Mouse (Mus musculus) hindbrain, embryonic 14.5 days (tissue): Measurements from ENCODE around the gene Lbhd1. TPM values are rescaled to one million over a fixed set of nuclear protein-coding genes. Genes with fewer than 3 reads are reported as not detected.

Experiments used
- ATAC-seq: fragments of 200-750 bp; cut with Nextera tagmentation; 2 replicates; pipeline ENCODE4 v1.8.0; 2017; ENCODE audit warnings: moderate number of reproducible peaks, mild to moderate bottlenecking, moderate TSS enrichment, moderate library complexity; ENCODE audit not compliant: low FRiP score
- DNase-seq: peaks from one replicate; pipeline ENCODE4 v3.0.0-alpha.2; 2015; ENCODE audit warnings: low spot score
- H3K27ac ChIP-seq: fragments of 300-500 bp; sonication (generic); 2 replicates; pipeline ENCODE4 v1.5.1; 2014; ENCODE audit warnings: mild to moderate bottlenecking, moderate library complexity
- H3K27me3 ChIP-seq: fragments of 300-500 bp; sonication (generic); 2 replicates; pipeline ENCODE4 v1.6.1; 2014; ENCODE audit warnings: mild to moderate bottlenecking, low read length, mixed read lengths; ENCODE audit not compliant: control insufficient read depth, insufficient read depth
- H3K36me3 ChIP-seq: fragments of 300-500 bp; sonication (generic); replicated peaks from 2 replicates; pipeline ENCODE4 v1.6.1; 2014; ENCODE audit not compliant: control insufficient read depth, insufficient read depth
- H3K4me1 ChIP-seq: fragments of 300-500 bp; sonication (generic); replicated peaks from 2 replicates; pipeline ENCODE4 v1.6.1; 2014; ENCODE audit warnings: antibody characterized with exemption, low read length, mixed read lengths; ENCODE audit not compliant: control insufficient read depth, insufficient read depth
- H3K4me2 ChIP-seq: fragments of 300-500 bp; sonication (generic); replicated peaks from 2 replicates; pipeline ENCODE4 v1.6.1; 2014; ENCODE audit warnings: mild to moderate bottlenecking, moderate library complexity
- H3K4me3 ChIP-seq: fragments of 300-500 bp; sonication (generic); replicated peaks from 2 replicates; pipeline ENCODE4 v1.5.1; 2014; ENCODE audit warnings: mild to moderate bottlenecking, low read length
- H3K9ac ChIP-seq: fragments of 300-500 bp; sonication (generic); 2 replicates; pipeline ENCODE4 v1.6.1; 2014
- H3K9me3 ChIP-seq: fragments of 300-500 bp; sonication (generic); 2 replicates; pipeline ENCODE4 v1.6.1; 2016; ENCODE audit warnings: low read length; ENCODE audit not compliant: control insufficient read depth
- WGBS: fragments of 180-500 bp; shearing (Covaris S2); extraction: QIAGEN DNeasy Blood & Tissue Kit; methylation state at CpG from one replicate; pipeline ENCODE4 v1.1.7; 2014; 5-methylcytosine and 5-hydroxymethylcytosine counted together
- microRNA-seq: library from miRNA; unstranded; fragments of <30 nt; microRNA quantifications from one replicate; pipeline ENCODE4, GENCODE M21; 2016
- polyA plus RNA-seq: library from polyadenylated mRNA; unstranded; fragments of >200 nt; fragmentation: Nextera tagmentation; extraction: Ambion mirVana; gene quantifications from 2 replicates; pipeline ENCODE4 v1.2.1, GENCODE M21; 2014

Gene Lbhd1
- polyA plus RNA-seq, 1 experiment from 2014 or later: 39.9 TPM

DNA sequence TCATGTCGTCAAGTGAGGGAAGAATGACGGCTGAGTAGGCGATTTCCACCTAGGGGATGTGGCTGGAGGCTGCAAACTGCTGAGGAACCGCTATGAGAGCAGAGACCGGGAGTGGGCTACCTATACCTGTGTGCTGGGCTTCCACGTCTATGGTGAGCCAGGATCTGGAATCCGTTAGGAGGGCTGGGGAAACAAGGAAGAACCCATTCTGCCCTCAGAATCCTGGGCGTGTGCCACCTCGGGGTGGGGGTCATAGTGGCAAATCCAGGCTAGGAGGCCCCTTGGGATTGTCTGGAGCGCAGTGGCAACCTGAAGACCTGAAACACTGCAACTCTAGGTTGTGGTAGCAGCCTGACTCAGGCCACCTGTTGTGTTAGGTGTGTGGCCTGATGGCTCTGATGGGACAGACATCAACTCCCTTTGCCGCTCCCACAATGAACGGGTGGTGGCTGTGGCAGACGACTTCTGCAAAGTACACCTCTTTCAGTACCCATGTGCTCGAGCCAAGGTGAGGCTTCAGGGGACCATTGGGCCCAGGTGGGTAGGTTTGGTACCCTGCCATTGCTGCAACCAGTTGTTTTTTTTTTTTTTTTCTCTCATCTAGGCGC, 57.1 kb downstream of the Lbhd1 start:
- DNase-seq: no peak
- Histone ChIP-seq H3K27me3 (no peaks in the 10 kb centered on the region), H3K4me2 (peak overlapping the region; percentile 74), H3K4me3 (peak overlapping the region; percentile 93; the same call in 1 of the 2 replicates), H3K9ac (peak overlapping the region; percentile 49), H3K9me3 (no peaks in the 10 kb centered on the region), H3K4me1 (peaks cover 30% of the 10 kb centered on the region), H3K27ac (no peak overlapping the region), H3K36me3 (peaks cover 41% of the 10 kb centered on the region)
- no peak for ATAC-seq
- WGBS: 80% methylated on average over 15 of the region's 15 CpGs

DNA sequence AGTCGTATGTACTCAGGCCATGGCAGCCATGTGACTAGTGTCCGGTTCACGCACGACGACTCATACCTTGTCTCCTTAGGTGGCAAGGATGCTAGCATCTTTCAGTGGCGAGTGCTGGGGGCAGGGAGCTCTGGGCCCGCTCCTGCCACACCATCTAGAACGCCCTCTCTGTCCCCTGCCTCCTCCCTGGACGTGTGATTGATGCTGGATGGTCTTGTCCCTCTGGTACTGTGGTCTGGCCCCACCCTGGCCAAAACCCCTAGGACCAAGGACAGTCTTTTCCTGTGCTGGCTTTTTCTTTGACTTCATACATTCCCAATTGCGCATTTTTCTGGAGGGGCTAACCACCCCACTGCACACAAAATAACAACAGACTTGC, 57.6 kb downstream of the Lbhd1 start:
- Histone ChIP-seq H3K27ac (peak overlapping the region; percentile 70), H3K9me3 (no peaks in the 10 kb centered on the region), H3K27me3 (no peaks in the 10 kb centered on the region), H3K4me3 (peak overlapping the region; percentile 93), H3K4me1 (peaks cover 30% of the 10 kb centered on the region), H3K4me2 (peak overlapping the region; percentile 74), H3K9ac (peak overlapping the region; percentile 49), H3K36me3 (peaks cover 46% of the 10 kb centered on the region)
- 28% methylated on average over 10 of the region's 10 CpGs for WGBS
- ATAC-seq (peak; percentile 31), DNase-seq (no peak)

DNA sequence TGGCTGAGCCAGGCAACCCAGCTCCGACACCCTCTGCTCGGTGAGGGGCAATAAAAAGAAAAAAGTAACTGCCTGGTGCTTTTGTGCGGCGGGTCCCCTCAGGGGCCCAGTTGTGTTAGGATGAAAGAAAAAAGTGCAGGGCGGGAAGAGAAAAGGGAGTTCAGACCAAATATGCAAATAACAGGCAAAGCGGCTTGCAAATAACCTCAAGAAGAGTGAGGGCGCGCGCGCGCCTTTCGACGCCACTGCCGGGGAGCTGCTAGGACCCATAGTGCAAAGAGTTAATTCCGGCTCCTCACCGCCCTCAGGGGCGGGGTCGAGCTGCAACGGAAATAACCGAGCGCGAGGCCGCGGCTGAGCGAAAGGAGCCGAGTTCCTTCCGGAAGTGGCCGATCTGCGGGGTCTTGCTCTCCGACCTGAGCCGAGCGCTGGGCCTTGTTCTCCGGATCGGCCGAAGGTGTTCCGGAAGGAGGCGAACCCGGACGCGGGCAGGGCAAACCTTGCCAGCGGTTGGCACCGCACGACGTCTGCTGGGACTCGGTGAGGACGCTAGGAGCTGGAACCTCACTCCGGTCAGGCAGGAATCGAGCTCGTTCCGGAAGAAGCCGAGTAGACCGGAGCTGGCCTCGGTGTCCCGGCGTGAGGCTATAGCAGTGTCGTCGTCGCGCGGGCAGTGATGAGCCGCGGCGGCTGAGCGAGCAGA, 58.1 kb downstream of the Lbhd1 start, which contains the start of gene Mta2:
Gene Mta2, plus strand, starts transcription at position 361 of the 703 bp plus-strand sequence.
- under 1% methylated on average over 64 of the region's 64 CpGs for WGBS
- Histone ChIP-seq H3K4me2 (peak within 1 kb of the TSS; percentile 74), H3K9me3 (no peaks in the 10 kb centered on the region), H3K4me3 (peak within 1 kb of the TSS; percentile 93), H3K36me3 (peaks cover 48% of the 10 kb centered on the region), H3K9ac (peak within 1 kb of the TSS; percentile 96), H3K4me1 (peaks cover 30% of the 10 kb centered on the region), H3K27me3 (no peaks in the 10 kb centered on the region), H3K27ac (peak within 1 kb of the TSS; percentile 95)
- DNase-seq: peak; percentile 98
- ATAC-seq: peak; percentile 96

Small RNA genes within 50 kb of the gene (microRNA-seq; reads per million reads assigned to microRNA genes)
- not detected for gene Mir5136

Other genes with a start within 250 kb of the Lbhd1 start
- gene Chrm1, start 219.9 kb upstream of the Lbhd1 start, polyA plus RNA-seq: 0.30 and 0.35 TPM in 2 replicates
- gene Slc3a2, start 160.4 kb upstream of the Lbhd1 start, polyA plus RNA-seq: 161 and 174 TPM in 2 replicates
- 80.7 and 80.8 TPM in 2 replicates for gene Wdr74, start 147.9 kb upstream of the Lbhd1 start, polyA plus RNA-seq
- gene 1700092M07Rik, start 143.0 kb upstream of the Lbhd1 start, polyA plus RNA-seq: 0.84 and 0.90 TPM in 2 replicates
- gene Stx5a, start 142.3 kb upstream of the Lbhd1 start, polyA plus RNA-seq: 102 and 103 TPM in 2 replicates
- 120 and 125 TPM in 2 replicates for gene Nxf1, start 126.7 kb upstream of the Lbhd1 start, polyA plus RNA-seq
- 209 and 273 TPM in 2 replicates for gene Tmem223, start 112.7 kb upstream of the Lbhd1 start, polyA plus RNA-seq
- 29.3 and 37.5 TPM in 2 replicates for gene Tmem179b, start 109.3 kb upstream of the Lbhd1 start, polyA plus RNA-seq
- gene Taf6l, start 97.3 kb upstream of the Lbhd1 start, polyA plus RNA-seq: 18.7 TPM in 2 replicates
- gene Polr2g, start 85.2 kb upstream of the Lbhd1 start, polyA plus RNA-seq: 134 and 145 TPM in 2 replicates
- 6.8 and 7.1 TPM in 2 replicates for gene Zbtb3, start 81.2 kb upstream of the Lbhd1 start, polyA plus RNA-seq
- gene Ttc9c, start 64.4 kb upstream of the Lbhd1 start, polyA plus RNA-seq: 46.9 and 56.1 TPM in 2 replicates
- 8.0 and 8.4 TPM in 2 replicates for gene Hnrnpul2, start 63.7 kb upstream of the Lbhd1 start, polyA plus RNA-seq
- not detected in 2 replicates for gene AC129217.1, start 54.0 kb upstream of the Lbhd1 start, polyA plus RNA-seq
- 79.9 and 89.2 TPM in 2 replicates for gene Bscl2, start 46.3 kb upstream of the Lbhd1 start, polyA plus RNA-seq
- gene Gng3, start 44.5 kb upstream of the Lbhd1 start, polyA plus RNA-seq: 508 and 520 TPM in 2 replicates
- gene Lrrn4cl, start 33.0 kb upstream of the Lbhd1 start, polyA plus RNA-seq: 0.82 and 1.1 TPM in 2 replicates
- 129 and 131 TPM in 2 replicates for gene Ubxn1, start 12.2 kb upstream of the Lbhd1 start, polyA plus RNA-seq
- 49.1 and 60.6 TPM in 2 replicates for gene Uqcc3, start 2.8 kb upstream of the Lbhd1 start, polyA plus RNA-seq
- gene Gm49403, start 198 bp downstream of the Lbhd1 start, polyA plus RNA-seq: not detected in 2 replicates
- 42.7 and 49.2 TPM in 2 replicates for gene 1810009A15Rik, start 5.1 kb downstream of the Lbhd1 start, polyA plus RNA-seq
- 2.5 TPM in 1 of 2 replicates, not detected in the other for gene Gm49416, start 5.2 kb downstream of the Lbhd1 start, polyA plus RNA-seq
- 26.4 and 28.5 TPM in 2 replicates for gene Ints5, start 9.3 kb downstream of the Lbhd1 start, polyA plus RNA-seq
- 76.8 and 84.1 TPM in 2 replicates for gene Ganab, start 14.3 kb downstream of the Lbhd1 start, polyA plus RNA-seq
- gene B3gat3, start 36.6 kb downstream of the Lbhd1 start, polyA plus RNA-seq: 81.6 and 83.9 TPM in 2 replicates
- gene Rom1, start 45.6 kb downstream of the Lbhd1 start, polyA plus RNA-seq: 1.4 and 1.6 TPM in 2 replicates
- gene Eml3, start 45.8 kb downstream of the Lbhd1 start, polyA plus RNA-seq: 5.8 and 6.1 TPM in 2 replicates
- gene Mta2, start 58.1 kb downstream of the Lbhd1 start, polyA plus RNA-seq: 29.3 and 30.3 TPM in 2 replicates
- 20.0 and 23.0 TPM in 2 replicates for gene Tut1, start 70.1 kb downstream of the Lbhd1 start, polyA plus RNA-seq
- gene Eef1g, start 83.3 kb downstream of the Lbhd1 start, polyA plus RNA-seq: 308 and 316 TPM in 2 replicates
- gene Ahnak, start 105.6 kb downstream of the Lbhd1 start, polyA plus RNA-seq: 4.5 and 4.9 TPM in 2 replicates
- gene Scgb1a1, start 204.2 kb downstream of the Lbhd1 start, polyA plus RNA-seq: not detected in 2 replicates